Mouse (Mus musculus) midbrain, embryonic 15.5 days (tissue): Measurements from ENCODE around the gene Anxa1. TPM values are rescaled to one million over a fixed set of nuclear protein-coding genes. Genes with fewer than 3 reads are reported as not detected.

ENCODE experiments used
- ATAC-seq: fragments of 200-750 bp; cut with Nextera tagmentation; replicated peaks from 2 replicates; pipeline ENCODE4 v1.8.0; 2017; ENCODE audit warnings: moderate TSS enrichment
- H3K27ac ChIP-seq: fragments of 300-500 bp; sonication (generic); 2 replicates; pipeline ENCODE4 v1.5.1; 2015; ENCODE audit warnings: mild to moderate bottlenecking, inconsistent platforms
- H3K27me3 ChIP-seq: fragments of 300-500 bp; sonication (generic); replicated peaks from 2 replicates; pipeline ENCODE4 v1.6.1; 2015; ENCODE audit warnings: inconsistent platforms
- H3K36me3 ChIP-seq: fragments of 300-500 bp; sonication (generic); replicated peaks from 2 replicates; pipeline ENCODE4 v1.6.1; 2015; ENCODE audit warnings: inconsistent platforms
- H3K4me1 ChIP-seq: fragments of 300-500 bp; sonication (generic); 2 replicates; pipeline ENCODE4 v1.6.1; 2015; ENCODE audit warnings: inconsistent platforms
- H3K4me2 ChIP-seq: fragments of 300-500 bp; sonication (generic); 2 replicates; pipeline ENCODE4 v1.6.1; 2015; ENCODE audit warnings: inconsistent platforms, mild to moderate bottlenecking, moderate library complexity
- H3K4me3 ChIP-seq: fragments of 300-500 bp; sonication (generic); 2 replicates; pipeline ENCODE4 v1.5.1; 2015; ENCODE audit warnings: mild to moderate bottlenecking, inconsistent platforms
- H3K9ac ChIP-seq: fragments of 300-500 bp; sonication (generic); 2 replicates; pipeline ENCODE4 v1.6.1; 2015; ENCODE audit warnings: mild to moderate bottlenecking, inconsistent platforms
- H3K9me3 ChIP-seq: fragments of 300-500 bp; sonication (generic); 2 replicates; pipeline ENCODE4 v1.6.1; 2016; ENCODE audit warnings: inconsistent platforms
- WGBS: fragments of 180-500 bp; shearing (Covaris S2); methylation state at CpG from one replicate; pipeline ENCODE4 v1.1.7; 2015; ENCODE audit warnings: mixed read lengths; 5-methylcytosine and 5-hydroxymethylcytosine counted together
- polyA plus RNA-seq: library from polyadenylated mRNA; unstranded; fragments of >200 nt; fragmentation: Nextera tagmentation; extraction: Ambion mirVana; gene quantifications from 2 replicates; pipeline ENCODE4 v1.2.1, GENCODE M21; 2015

Anxa1 gene
- 9.2 and 12.3 TPM in 2 replicates for polyA plus RNA-seq

GRCm38 (mm10) chr19:20390455-20390994 is at the start of gene Anxa1:
TSS of gene Anxa1 (minus strand) at chr19:20390944.
- Histone ChIP-seq H3K27me3 (no peaks in the 10 kb centered on the region), H3K9me3 (no peaks in the 10 kb centered on the region), H3K36me3 (no peaks in the 10 kb centered on the region), H3K9ac (no peak within 1 kb of the TSS), H3K4me3 (no peak within 1 kb of the TSS), H3K4me2 (no peak within 1 kb of the TSS), H3K4me1 (no peaks in the 10 kb centered on the region), H3K27ac (no peak within 1 kb of the TSS)
- no peak for ATAC-seq
- WGBS = 78% methylated on average over 5 of the region's 5 CpGs

- no peaks in the 10 kb centered on the region for H3K36me3 ChIP-seq
- H3K4me3 ChIP-seq = no peak overlapping the region
- no peaks in the 10 kb centered on the region for H3K9me3 ChIP-seq
- H3K27ac ChIP-seq = no peak overlapping the region
- no peak overlapping the region for H3K9ac ChIP-seq
- 62% methylated on average over 5 of the region's 5 CpGs for WGBS
- H3K4me2 ChIP-seq = no peak overlapping the region
- no peak for ATAC-seq
- no peaks in the 10 kb centered on the region for H3K4me1 ChIP-seq
- H3K27me3 ChIP-seq = no peaks in the 10 kb centered on the region
These were observed 46.3 kb upstream of the Anxa1 start for GRCm38 (mm10) chr19:20437043-20437442.

GRCm38 (mm10) chr19:20434541-20434940 is 43.8 kb upstream of the Anxa1 start:
- 0 out of 2 replicates have a peak, but pooled peaks have one; percentile 39 for ATAC-seq

GRCm38 (mm10) chr19:20433966-20434365 is 43.2 kb upstream of the Anxa1 start:
- Histone ChIP-seq H3K4me2 (no peak overlapping the region), H3K9me3 (no peaks in the 10 kb centered on the region), H3K4me1 (no peaks in the 10 kb centered on the region), H3K27me3 (no peaks in the 10 kb centered on the region), H3K36me3 (no peaks in the 10 kb centered on the region), H3K4me3 (no peak overlapping the region), H3K9ac (no peak overlapping the region), H3K27ac (no peak overlapping the region)
- WGBS = 86% methylated on average over 5 of the region's 5 CpGs
- no peak for ATAC-seq

More at GRCm38 (mm10) chr19:20434541-20434940, 43.8 kb upstream of the Anxa1 start:
- H3K27me3 ChIP-seq = no peaks in the 10 kb centered on the region
- H3K4me1 ChIP-seq = no peaks in the 10 kb centered on the region
- no peak overlapping the region for H3K27ac ChIP-seq
- H3K4me2 ChIP-seq = no peak overlapping the region
- 15% methylated on average over 3 of the region's 3 CpGs for WGBS
- no peaks in the 10 kb centered on the region for H3K9me3 ChIP-seq
- no peak overlapping the region for H3K9ac ChIP-seq
- H3K4me3 ChIP-seq = no peak overlapping the region
- H3K36me3 ChIP-seq = no peaks in the 10 kb centered on the region

GRCm38 (mm10) chr19:20426443-20427161 is 35.9 kb upstream of the Anxa1 start:
- no peak for ATAC-seq
- Histone ChIP-seq H3K27me3 (no peaks in the 10 kb centered on the region), H3K4me1 (no peaks in the 10 kb centered on the region), H3K36me3 (no peaks in the 10 kb centered on the region), H3K9me3 (no peaks in the 10 kb centered on the region), H3K4me2 (no peak overlapping the region), H3K9ac (no peak overlapping the region), H3K4me3 (no peak overlapping the region), H3K27ac (no peak overlapping the region)
- WGBS = 58% methylated on average over 12 of the region's 12 CpGs

GRCm38 (mm10) chr19:20411276-20411675 is 20.5 kb upstream of the Anxa1 start:
- H3K27ac ChIP-seq = no peak overlapping the region
- H3K9me3 ChIP-seq = no peaks in the 10 kb centered on the region
- H3K36me3 ChIP-seq = no peaks in the 10 kb centered on the region
- no peak for ATAC-seq
- no peak overlapping the region for H3K9ac ChIP-seq
- no peaks in the 10 kb centered on the region for H3K27me3 ChIP-seq
- H3K4me2 ChIP-seq = no peak overlapping the region
- 80% methylated on average over 3 of the region's 3 CpGs for WGBS
- no peak overlapping the region for H3K4me3 ChIP-seq
- H3K4me1 ChIP-seq = no peaks in the 10 kb centered on the region

GRCm38 (mm10) chr19:20409541-20410528 is 19.1 kb upstream of the Anxa1 start:
- 83% methylated on average over 9 of the region's 9 CpGs for WGBS
- no peaks in the 10 kb centered on the region for H3K4me1 ChIP-seq
- ATAC-seq = no peak

GRCm38 (mm10) chr19:20406475-20406874 is 15.7 kb upstream of the Anxa1 start:
- Histone ChIP-seq H3K4me2 (no peak overlapping the region), H3K9ac (no peak overlapping the region), H3K4me1 (no peaks in the 10 kb centered on the region), H3K4me3 (no peak overlapping the region), H3K27ac (no peak overlapping the region), H3K9me3 (no peaks in the 10 kb centered on the region), H3K36me3 (no peaks in the 10 kb centered on the region), H3K27me3 (no peaks in the 10 kb centered on the region)
- WGBS = 48% methylated on average over 3 of the region's 3 CpGs
- no peak for ATAC-seq

More at GRCm38 (mm10) chr19:20409541-20410528, 19.1 kb upstream of the Anxa1 start:
- Histone ChIP-seq H3K9me3 (no peaks in the 10 kb centered on the region), H3K4me2 (no peak overlapping the region), H3K36me3 (no peaks in the 10 kb centered on the region), H3K4me3 (no peak overlapping the region), H3K9ac (no peak overlapping the region), H3K27me3 (no peaks in the 10 kb centered on the region), H3K27ac (no peak overlapping the region)

- Histone ChIP-seq H3K4me1 (no peaks in the 10 kb centered on the region), H3K4me3 (no peak overlapping the region), H3K9ac (no peak overlapping the region), H3K36me3 (no peaks in the 10 kb centered on the region), H3K27me3 (no peaks in the 10 kb centered on the region), H3K4me2 (no peak overlapping the region), H3K9me3 (no peaks in the 10 kb centered on the region), H3K27ac (no peak overlapping the region)
- no peak for ATAC-seq
- 85% methylated on average over 4 of the region's 4 CpGs for WGBS
These were observed 14.3 kb upstream of the Anxa1 start for GRCm38 (mm10) chr19:20405015-20405414.

GRCm38 (mm10) chr19:20403740-20404139 is 13.0 kb upstream of the Anxa1 start:
- no peak overlapping the region for H3K4me2 ChIP-seq
- H3K9ac ChIP-seq = no peak overlapping the region
- no peaks in the 10 kb centered on the region for H3K9me3 ChIP-seq
- no peak overlapping the region for H3K4me3 ChIP-seq
- no peak overlapping the region for H3K27ac ChIP-seq
- no peaks in the 10 kb centered on the region for H3K4me1 ChIP-seq
- H3K36me3 ChIP-seq = no peaks in the 10 kb centered on the region
- 87% methylated on average over 3 of the region's 3 CpGs for WGBS
- no peaks in the 10 kb centered on the region for H3K27me3 ChIP-seq
- ATAC-seq = no peak

- Histone ChIP-seq H3K4me2 (no peak overlapping the region), H3K9ac (no peak overlapping the region), H3K27ac (no peak overlapping the region), H3K27me3 (no peaks in the 10 kb centered on the region), H3K9me3 (no peaks in the 10 kb centered on the region), H3K36me3 (no peaks in the 10 kb centered on the region), H3K4me1 (no peaks in the 10 kb centered on the region), H3K4me3 (no peak overlapping the region)
- 96% methylated on average over 1 of the region's 1 CpGs for WGBS
- ATAC-seq = no peak
These were observed 12.5 kb upstream of the Anxa1 start for GRCm38 (mm10) chr19:20403219-20403618.

- no peak for ATAC-seq
- no peaks in the 10 kb centered on the region for H3K4me1 ChIP-seq
- WGBS = 74% methylated on average over 5 of the region's 5 CpGs
These were observed 11.9 kb upstream of the Anxa1 start for GRCm38 (mm10) chr19:20402516-20403200.

More at GRCm38 (mm10) chr19:20402516-20403200, 11.9 kb upstream of the Anxa1 start:
- H3K4me3 ChIP-seq = no peak overlapping the region
- no peak overlapping the region for H3K9ac ChIP-seq
- no peaks in the 10 kb centered on the region for H3K9me3 ChIP-seq
- H3K27me3 ChIP-seq = no peaks in the 10 kb centered on the region
- H3K36me3 ChIP-seq = no peaks in the 10 kb centered on the region
- H3K4me2 ChIP-seq = no peak overlapping the region
- H3K27ac ChIP-seq = no peak overlapping the region
